Mouse (Mus musculus) C2C12 (cell line): ENCODE measurements at regions not wholly inside any gene's neighbourhood (a gene's known extent, or its start where the extent isn't known, plus 50 kb on each side); places are given as distances from the start of the nearest gene placed in this dataset.

Experiments used
- CEBPB ChIP-seq: IDR thresholded peaks from one replicate; pipeline ENCODE4 v1.6.1; 2011; ENCODE audit warnings: low read depth, mild to moderate bottlenecking, control low read depth, moderate library complexity
- CTCF ChIP-seq: IDR thresholded peaks from one replicate; pipeline ENCODE4 v1.5.1; 2011; ENCODE audit not compliant: control insufficient read depth, insufficient read depth, insufficient read length
- FOSL1 ChIP-seq: IDR thresholded peaks from one replicate; pipeline ENCODE4 v1.8.0; 2011; ENCODE audit warnings: mild to moderate bottlenecking, low read length; ENCODE audit not compliant: poor library complexity, insufficient read depth, severe bottlenecking
- MAX ChIP-seq: IDR thresholded peaks from one replicate; pipeline ENCODE4 v1.6.1; 2011; ENCODE audit warnings: mild to moderate bottlenecking, control low read depth
- MYOD1 ChIP-seq: IDR thresholded peaks from one replicate; pipeline ENCODE4 v1.6.1; 2011; ENCODE audit warnings: low read depth; ENCODE audit not compliant: control insufficient read depth, insufficient read length
- MYOG ChIP-seq: IDR thresholded peaks from one replicate; pipeline ENCODE4 v1.6.1; 2011; ENCODE audit not compliant: control insufficient read depth, insufficient read length; ENCODE audit errors: extremely low read depth
- USF1 ChIP-seq: IDR thresholded peaks from one replicate; pipeline ENCODE4 v1.6.1; 2011; ENCODE audit warnings: low read depth, mild to moderate bottlenecking, control low read depth, moderate library complexity

GRCm38 (mm10) chr2:147702330-147703063 is 340.8 kb downstream of the Pax1 start:
- no peak for TF ChIP-seq USF1
- no peak for TF ChIP-seq CTCF
- no peak for TF ChIP-seq MYOG
- no peak for TF ChIP-seq MAX
- no peak for TF ChIP-seq CEBPB
- no peak for TF ChIP-seq MYOD1
- TF ChIP-seq FOSL1 = no peak
